Mouse (Mus musculus): ENCODE measurements around the gene Gm13290. TPM values are rescaled to one million over a fixed set of nuclear protein-coding genes. Genes with fewer than 3 reads are reported as not detected.
A peak's percentile ranks its signal among the peaks of the same experiment; 100 is the strongest.
"Not testable (repeated sequence)": the region's sequence is repeated elsewhere in the genome, so short reads cannot be mapped to it uniquely, and the experiment has no call there.

Gene Gm13290
- polyA plus RNA-seq, 1 experiment from 2014 or later, result 0.44 TPM

DNA sequence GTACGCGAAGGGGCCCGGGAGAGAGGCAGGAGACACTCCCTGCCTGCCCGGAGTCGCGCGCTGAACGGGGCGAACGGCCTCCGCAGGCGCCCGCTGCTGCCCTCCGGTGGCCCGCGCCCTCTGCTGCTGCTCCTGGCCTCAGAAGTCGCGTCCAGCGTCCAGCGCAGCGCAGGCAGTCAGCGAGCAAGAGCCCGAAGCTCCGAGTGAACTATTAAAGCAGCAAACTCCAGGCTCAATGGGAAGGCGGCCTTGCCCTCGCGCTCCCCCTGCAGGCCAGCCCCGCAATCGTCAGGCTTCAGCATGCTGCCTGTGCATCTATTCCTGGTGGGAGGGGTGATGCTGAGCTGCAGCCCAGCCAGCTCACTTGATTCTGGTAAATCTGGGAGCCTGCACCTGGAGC, 5.9 kb downstream of the Gm13290 start, which contains the start of gene Gm13272:
TSS of gene Gm13272 (plus strand) at position 301 of the 400 bp plus-strand sequence.
- H3K27ac ChIP-seq (ENCODE audit: low read length); H3K9me3 ChIP-seq (ENCODE audit: control insufficient read depth, low read length); H3K4me1 ChIP-seq (ENCODE audit: control insufficient read depth, insufficient read depth, low read length); ATAC-seq; H3K36me3 ChIP-seq (ENCODE audit: control insufficient read depth, insufficient read depth, low read length); H3K4me3 ChIP-seq (ENCODE audit: low read length); H3K27me3 ChIP-seq (replicated peaks; ENCODE audit: control insufficient read depth, insufficient read depth, low read length); H3K4me2 ChIP-seq (ENCODE audit: low read depth, low read length); H3K9ac ChIP-seq (ENCODE audit: low read depth, low read length): not testable (repeated sequence)
- no CpG with 5 or more reads among the region's 29 CpGs for WGBS

DNA sequence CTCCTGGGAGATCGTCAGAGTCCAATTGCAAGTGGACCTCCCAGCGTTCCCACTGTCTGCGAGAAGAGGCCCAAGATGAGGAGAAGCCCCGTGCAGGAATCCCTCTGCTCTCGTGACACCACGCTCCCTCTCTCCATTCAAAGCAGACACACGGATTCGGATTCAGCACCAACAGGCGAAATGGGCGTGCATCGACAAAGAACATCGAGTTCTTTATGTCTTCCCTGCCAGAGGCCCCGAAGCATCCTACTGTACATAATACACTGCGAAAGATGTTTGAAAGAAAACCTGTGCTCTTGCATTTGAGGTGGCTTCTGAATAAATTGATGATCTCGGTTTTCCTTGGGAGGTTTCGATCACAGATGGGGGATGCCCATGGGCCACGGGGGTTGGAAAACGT, 6.7 kb downstream of the Gm13290 start:
- H3K4me2 ChIP-seq (ENCODE audit: low read depth, low read length); H3K9ac ChIP-seq (ENCODE audit: low read depth, low read length); H3K4me3 ChIP-seq (ENCODE audit: low read length); H3K27me3 ChIP-seq (replicated peaks; ENCODE audit: control insufficient read depth, insufficient read depth, low read length); H3K36me3 ChIP-seq (ENCODE audit: control insufficient read depth, insufficient read depth, low read length); H3K9me3 ChIP-seq (ENCODE audit: control insufficient read depth, low read length); H3K27ac ChIP-seq (ENCODE audit: low read length); ATAC-seq; H3K4me1 ChIP-seq (ENCODE audit: control insufficient read depth, insufficient read depth, low read length): not testable (repeated sequence)
- 45% methylated on average over 13 of the region's 18 CpGs for WGBS

DNA sequence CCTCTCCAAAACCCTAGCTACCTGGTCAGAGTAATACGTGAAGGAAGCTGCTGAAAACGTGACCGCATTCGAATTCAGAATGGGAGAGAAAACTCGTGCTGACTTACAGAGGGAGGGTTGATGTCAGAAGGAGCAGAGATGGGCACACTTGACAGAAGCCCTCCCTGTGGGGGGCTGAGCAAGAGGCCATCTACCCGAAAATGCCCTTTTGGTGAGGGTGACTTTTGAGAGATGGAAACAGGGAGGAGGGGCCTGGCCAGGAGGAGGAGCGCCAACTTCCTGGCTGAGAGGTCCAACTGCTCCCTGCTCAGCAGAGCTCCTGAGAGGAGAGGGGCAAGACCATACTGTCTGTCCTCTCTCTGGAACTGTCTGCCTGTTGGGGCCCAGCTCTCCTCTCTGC, 8.2 kb downstream of the Gm13290 start, which contains the start of gene Ifnz:
TSS of gene Ifnz (plus strand) at position 301 of the 400 bp plus-strand sequence.
- H3K27me3 ChIP-seq (replicated peaks; ENCODE audit: control insufficient read depth, insufficient read depth, low read length); H3K9ac ChIP-seq (ENCODE audit: low read depth, low read length); H3K36me3 ChIP-seq (ENCODE audit: control insufficient read depth, insufficient read depth, low read length); H3K9me3 ChIP-seq (ENCODE audit: control insufficient read depth, low read length); H3K4me1 ChIP-seq (ENCODE audit: control insufficient read depth, insufficient read depth, low read length); ATAC-seq; H3K27ac ChIP-seq (ENCODE audit: low read length): not testable (repeated sequence)
- Histone ChIP-seq H3K4me2 (ENCODE audit: low read depth, low read length) (peak within 1 kb of the TSS; percentile 33; the same call in 1 of the 2 replicates), H3K4me3 (ENCODE audit: low read length) (peak within 1 kb of the TSS; percentile 27; the same call in 1 of the 2 replicates)
- 17% methylated on average over 4 of the region's 7 CpGs for WGBS

DNA sequence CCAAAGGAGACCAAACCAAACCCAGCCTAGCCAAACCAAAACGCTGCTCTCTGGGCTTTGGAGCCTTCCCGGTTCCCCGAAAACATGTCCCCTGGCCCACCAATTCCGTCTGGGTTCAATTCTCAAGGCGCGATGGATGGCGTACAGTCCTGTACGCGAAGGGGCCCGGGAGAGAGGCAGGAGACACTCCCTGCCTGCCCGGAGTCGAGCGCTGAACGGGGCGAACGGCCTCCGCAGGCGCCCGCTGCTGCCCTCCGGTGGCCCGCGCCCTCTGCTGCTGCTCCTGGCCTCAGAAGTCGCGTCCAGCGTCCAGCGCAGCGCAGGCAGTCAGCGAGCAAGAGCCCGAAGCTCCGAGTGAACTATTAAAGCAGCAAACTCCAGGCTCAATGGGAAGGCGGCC, 8.7 kb downstream of the Gm13290 start:
- H3K27me3 ChIP-seq (replicated peaks; ENCODE audit: control insufficient read depth, insufficient read depth, low read length); H3K4me1 ChIP-seq (ENCODE audit: control insufficient read depth, insufficient read depth, low read length); H3K27ac ChIP-seq (ENCODE audit: low read length); H3K9me3 ChIP-seq (ENCODE audit: control insufficient read depth, low read length); H3K36me3 ChIP-seq (ENCODE audit: control insufficient read depth, insufficient read depth, low read length); ATAC-seq; H3K9ac ChIP-seq (ENCODE audit: low read depth, low read length): not testable (repeated sequence)
- H3K4me2 ChIP-seq (ENCODE audit: low read depth, low read length), result peak overlapping the region; percentile 33; the same call in 1 of the 2 replicates
- H3K4me3 ChIP-seq (ENCODE audit: low read length), result peak overlapping the region; percentile 27; the same call in 1 of the 2 replicates
- WGBS, result 0% methylated on average over 12 of the region's 31 CpGs

DNA sequence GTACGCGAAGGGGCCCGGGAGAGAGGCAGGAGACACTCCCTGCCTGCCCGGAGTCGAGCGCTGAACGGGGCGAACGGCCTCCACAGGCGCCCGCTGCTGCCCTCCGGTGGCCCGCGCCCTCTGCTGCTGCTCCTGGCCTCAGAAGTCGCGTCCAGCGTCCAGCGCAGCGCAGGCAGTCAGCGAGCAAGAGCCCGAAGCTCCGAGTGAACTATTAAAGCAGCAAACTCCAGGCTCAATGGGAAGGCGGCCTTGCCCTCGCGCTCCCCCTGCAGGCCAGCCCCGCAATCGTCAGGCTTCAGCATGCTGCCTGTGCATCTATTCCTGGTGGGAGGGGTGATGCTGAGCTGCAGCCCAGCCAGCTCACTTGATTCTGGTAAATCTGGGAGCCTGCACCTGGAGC, 11.8 kb downstream of the Gm13290 start, which contains the start of gene Gm13276:
TSS of gene Gm13276 (plus strand) at position 301 of the 400 bp plus-strand sequence.
- not testable (repeated sequence) for ATAC-seq; H3K9ac ChIP-seq (ENCODE audit: low read depth, low read length); H3K9me3 ChIP-seq (ENCODE audit: control insufficient read depth, low read length); H3K27me3 ChIP-seq (replicated peaks; ENCODE audit: control insufficient read depth, insufficient read depth, low read length); H3K27ac ChIP-seq (ENCODE audit: low read length); H3K4me1 ChIP-seq (ENCODE audit: control insufficient read depth, insufficient read depth, low read length); H3K4me3 ChIP-seq (ENCODE audit: low read length); H3K4me2 ChIP-seq (ENCODE audit: low read depth, low read length); H3K36me3 ChIP-seq (ENCODE audit: control insufficient read depth, insufficient read depth, low read length)
- no CpG with 5 or more reads among the region's 27 CpGs for WGBS

DNA sequence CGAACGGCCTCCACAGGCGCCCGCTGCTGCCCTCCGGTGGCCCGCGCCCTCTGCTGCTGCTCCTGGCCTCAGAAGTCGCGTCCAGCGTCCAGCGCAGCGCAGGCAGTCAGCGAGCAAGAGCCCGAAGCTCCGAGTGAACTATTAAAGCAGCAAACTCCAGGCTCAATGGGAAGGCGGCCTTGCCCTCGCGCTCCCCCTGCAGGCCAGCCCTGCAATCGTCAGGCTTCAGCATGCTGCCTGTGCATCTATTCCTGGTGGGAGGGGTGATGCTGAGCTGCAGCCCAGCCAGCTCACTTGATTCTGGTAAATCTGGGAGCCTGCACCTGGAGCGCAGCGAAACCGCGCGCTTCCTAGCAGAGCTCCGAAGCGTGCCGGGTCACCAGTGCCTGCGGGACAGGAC, 14.8 kb downstream of the Gm13290 start, which contains the start of gene Gm13277:
TSS of gene Gm13277 (plus strand) at position 231 of the 400 bp plus-strand sequence.
- not testable (repeated sequence) for H3K4me3 ChIP-seq (ENCODE audit: low read length); ATAC-seq; H3K36me3 ChIP-seq (ENCODE audit: control insufficient read depth, insufficient read depth, low read length); H3K9ac ChIP-seq (ENCODE audit: low read depth, low read length); H3K27ac ChIP-seq (ENCODE audit: low read length); H3K4me1 ChIP-seq (ENCODE audit: control insufficient read depth, insufficient read depth, low read length); H3K27me3 ChIP-seq (replicated peaks; ENCODE audit: control insufficient read depth, insufficient read depth, low read length); H3K4me2 ChIP-seq (ENCODE audit: low read depth, low read length); H3K9me3 ChIP-seq (ENCODE audit: control insufficient read depth, low read length)
- 0% methylated on average over 1 of the region's 28 CpGs for WGBS

DNA sequence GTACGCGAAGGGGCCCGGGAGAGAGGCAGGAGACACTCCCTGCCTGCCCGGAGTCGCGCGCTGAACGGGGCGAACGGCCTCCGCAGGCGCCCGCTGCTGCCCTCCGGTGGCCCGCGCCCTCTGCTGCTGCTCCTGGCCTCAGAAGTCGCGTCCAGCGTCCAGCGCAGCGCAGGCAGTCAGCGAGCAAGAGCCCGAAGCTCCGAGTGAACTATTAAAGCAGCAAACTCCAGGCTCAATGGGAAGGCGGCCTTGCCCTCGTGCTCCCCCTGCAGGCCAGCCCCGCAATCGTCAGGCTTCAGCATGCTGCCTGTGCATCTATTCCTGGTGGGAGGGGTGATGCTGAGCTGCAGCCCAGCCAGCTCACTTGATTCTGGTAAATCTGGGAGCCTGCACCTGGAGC, 17.6 kb downstream of the Gm13290 start, which contains the start of gene Gm13278:
TSS of gene Gm13278 (plus strand) at position 301 of the 400 bp plus-strand sequence.
- not testable (repeated sequence) for H3K4me2 ChIP-seq (ENCODE audit: low read depth, low read length); H3K36me3 ChIP-seq (ENCODE audit: control insufficient read depth, insufficient read depth, low read length); H3K27me3 ChIP-seq (replicated peaks; ENCODE audit: control insufficient read depth, insufficient read depth, low read length); H3K4me3 ChIP-seq (ENCODE audit: low read length); H3K9me3 ChIP-seq (ENCODE audit: control insufficient read depth, low read length); H3K9ac ChIP-seq (ENCODE audit: low read depth, low read length); H3K27ac ChIP-seq (ENCODE audit: low read length); H3K4me1 ChIP-seq (ENCODE audit: control insufficient read depth, insufficient read depth, low read length); ATAC-seq
- WGBS, result no CpG with 5 or more reads among the region's 28 CpGs

DNA sequence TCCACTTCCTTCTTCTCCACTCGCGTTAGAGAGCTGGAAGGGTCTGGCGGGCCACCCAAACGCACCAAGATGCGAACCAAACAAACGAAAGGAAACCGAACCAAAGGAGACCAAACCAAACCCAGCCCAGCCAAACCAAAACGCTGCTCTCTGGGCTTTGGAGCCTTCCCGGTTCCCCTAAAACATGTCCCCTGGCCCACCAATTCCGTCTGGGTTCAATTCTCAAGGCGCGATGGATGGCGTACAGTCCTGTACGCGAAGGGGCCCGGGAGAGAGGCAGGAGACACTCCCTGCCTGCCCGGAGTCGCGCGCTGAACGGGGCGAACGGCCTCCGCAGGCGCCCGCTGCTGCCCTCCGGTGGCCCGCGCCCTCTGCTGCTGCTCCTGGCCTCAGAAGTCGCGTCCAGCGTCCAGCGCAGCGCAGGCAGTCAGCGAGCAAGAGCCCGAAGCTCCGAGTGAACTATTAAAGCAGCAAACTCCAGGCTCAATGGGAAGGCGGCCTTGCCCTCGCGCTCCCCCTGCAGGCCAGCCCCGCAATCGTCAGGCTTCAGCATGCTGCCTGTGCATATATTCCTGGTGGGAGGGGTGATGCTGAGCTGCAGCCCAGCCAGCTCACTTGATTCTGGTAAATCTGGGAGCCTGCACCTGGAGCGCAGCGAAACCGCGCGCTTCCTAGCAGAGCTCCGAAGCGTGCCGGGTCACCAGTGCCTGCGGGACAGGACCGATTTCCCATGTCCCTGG, 20.5 kb downstream of the Gm13290 start, which contains the start of gene Gm13275:
TSS of gene Gm13275 (plus strand) at position 552 of the 740 bp plus-strand sequence.
- H3K9ac ChIP-seq (ENCODE audit: low read depth, low read length); H3K27me3 ChIP-seq (replicated peaks; ENCODE audit: control insufficient read depth, insufficient read depth, low read length); H3K36me3 ChIP-seq (ENCODE audit: control insufficient read depth, insufficient read depth, low read length); H3K9me3 ChIP-seq (ENCODE audit: control insufficient read depth, low read length); H3K4me3 ChIP-seq (ENCODE audit: low read length); H3K27ac ChIP-seq (ENCODE audit: low read length); H3K4me2 ChIP-seq (ENCODE audit: low read depth, low read length); H3K4me1 ChIP-seq (ENCODE audit: control insufficient read depth, insufficient read depth, low read length); ATAC-seq: not testable (repeated sequence)
- 0% methylated on average over 9 of the region's 52 CpGs for WGBS

DNA sequence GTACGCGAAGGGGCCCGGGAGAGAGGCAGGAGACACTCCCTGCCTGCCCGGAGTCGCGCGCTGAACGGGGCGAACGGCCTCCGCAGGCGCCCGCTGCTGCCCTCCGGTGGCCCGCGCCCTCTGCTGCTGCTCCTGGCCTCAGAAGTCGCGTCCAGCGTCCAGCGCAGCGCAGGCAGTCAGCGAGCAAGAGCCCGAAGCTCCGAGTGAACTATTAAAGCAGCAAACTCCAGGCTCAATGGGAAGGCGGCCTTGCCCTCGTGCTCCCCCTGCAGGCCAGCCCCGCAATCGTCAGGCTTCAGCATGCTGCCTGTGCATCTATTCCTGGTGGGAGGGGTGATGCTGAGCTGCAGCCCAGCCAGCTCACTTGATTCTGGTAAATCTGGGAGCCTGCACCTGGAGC, 23.5 kb downstream of the Gm13290 start, which contains the start of gene Gm13279:
TSS of gene Gm13279 (plus strand) at position 301 of the 400 bp plus-strand sequence.
- not testable (repeated sequence) for H3K36me3 ChIP-seq (ENCODE audit: control insufficient read depth, insufficient read depth, low read length); ATAC-seq; H3K4me3 ChIP-seq (ENCODE audit: low read length); H3K4me1 ChIP-seq (ENCODE audit: control insufficient read depth, insufficient read depth, low read length); H3K9me3 ChIP-seq (ENCODE audit: control insufficient read depth, low read length); H3K27ac ChIP-seq (ENCODE audit: low read length); H3K27me3 ChIP-seq (replicated peaks; ENCODE audit: control insufficient read depth, insufficient read depth, low read length); H3K9ac ChIP-seq (ENCODE audit: low read depth, low read length); H3K4me2 ChIP-seq (ENCODE audit: low read depth, low read length)
- WGBS, result no CpG with 5 or more reads among the region's 28 CpGs
